Mouse (Mus musculus): ENCODE results near the gene Klhl41. TPM values are rescaled to one million over a fixed set of nuclear protein-coding genes. Genes with fewer than 3 reads are reported as not detected.

Klhl41 gene
- 0.28 and 0.67 TPM in 2 replicates for polyA plus RNA-seq (2015; fragmentation: Nextera tagmentation; extraction: Ambion mirVana)

- Histone ChIP-seq H3K27ac (replicated peaks) (no peak within 1 kb of the TSS), H3K4me2 (replicated peaks; ENCODE audit: low read depth) (no peak within 1 kb of the TSS), H3K9me3 (ENCODE audit: control insufficient read depth, low read length) (no peaks in the 10 kb centered on the region), H3K4me1 (replicated peaks; ENCODE audit: control insufficient read depth, insufficient read depth) (no peaks in the 10 kb centered on the region), H3K36me3 (ENCODE audit: control insufficient read depth, insufficient read depth, low read length) (no peaks in the 10 kb centered on the region), H3K4me3 (ENCODE audit: low read depth, low read length) (no peak within 1 kb of the TSS), H3K9ac (ENCODE audit: low read length) (no peak within 1 kb of the TSS), H3K27me3 (ENCODE audit: control insufficient read depth, insufficient read depth, low read length) (no peaks in the 10 kb centered on the region)
- no peak for ATAC-seq (ENCODE audit: low FRiP score, low TSS enrichment)
- TF ChIP-seq CTCF (IDR thresholded peaks at IDR 0.05; ENCODE audit: low read depth): no peak
- no peak for TF ChIP-seq EP300 (optimal IDR thresholded peaks at IDR 0.05)
- 72% methylated on average over 9 of the region's 9 CpGs for WGBS
- no peak for DNase-seq (ENCODE audit: low spot score)
These were observed at the start of gene Klhl41 for GRCm38 (mm10) chr2:69669853-69670252. Gene Klhl41, plus strand, starts transcription at chr2:69670120.

GRCm38 (mm10) chr2:69629215-69629614 lies 40.7 kb upstream of the Klhl41 start:
- Histone ChIP-seq H3K9me3 (ENCODE audit: control insufficient read depth, low read length) (no peaks in the 10 kb centered on the region), H3K36me3 (ENCODE audit: control insufficient read depth, insufficient read depth, low read length) (no peaks in the 10 kb centered on the region), H3K4me1 (replicated peaks; ENCODE audit: control insufficient read depth, insufficient read depth) (no peaks in the 10 kb centered on the region), H3K4me2 (replicated peaks; ENCODE audit: low read depth) (no peak overlapping the region; the same call in 1 of the 2 replicates), H3K27ac (replicated peaks) (0 out of 2 replicates have a peak overlapping the region, but pooled peaks have one; percentile 8), H3K4me3 (ENCODE audit: low read depth, low read length) (no peak overlapping the region), H3K27me3 (ENCODE audit: control insufficient read depth, insufficient read depth, low read length) (no peaks in the 10 kb centered on the region), H3K9ac (ENCODE audit: low read length) (no peak overlapping the region)
- 49% methylated on average over 17 of the region's 17 CpGs for WGBS
- peak; percentile 31 for DNase-seq (ENCODE audit: low spot score)
- ATAC-seq (ENCODE audit: low FRiP score, low TSS enrichment): no peak
- TF ChIP-seq CTCF (IDR thresholded peaks at IDR 0.05; ENCODE audit: low read depth) (no peak), EP300 (optimal IDR thresholded peaks at IDR 0.05) (no peak)

GRCm38 (mm10) chr2:69629914-69630313 lies 40.0 kb upstream of the Klhl41 start:
- Histone ChIP-seq H3K4me1 (replicated peaks; ENCODE audit: control insufficient read depth, insufficient read depth) (no peaks in the 10 kb centered on the region), H3K4me2 (replicated peaks; ENCODE audit: low read depth) (no peak overlapping the region), H3K27ac (replicated peaks) (no peak overlapping the region), H3K36me3 (ENCODE audit: control insufficient read depth, insufficient read depth, low read length) (no peaks in the 10 kb centered on the region), H3K9me3 (ENCODE audit: control insufficient read depth, low read length) (no peaks in the 10 kb centered on the region), H3K4me3 (ENCODE audit: low read depth, low read length) (no peak overlapping the region), H3K27me3 (ENCODE audit: control insufficient read depth, insufficient read depth, low read length) (no peaks in the 10 kb centered on the region), H3K9ac (ENCODE audit: low read length) (no peak overlapping the region)
- TF ChIP-seq CTCF (IDR thresholded peaks at IDR 0.05; ENCODE audit: low read depth) (no peak), EP300 (optimal IDR thresholded peaks at IDR 0.05) (no peak)
- no peak for DNase-seq (ENCODE audit: low spot score)
- ATAC-seq (ENCODE audit: low FRiP score, low TSS enrichment): no peak
- 87% methylated on average over 6 of the region's 6 CpGs for WGBS

GRCm38 (mm10) chr2:69630792-69631191 lies 39.1 kb upstream of the Klhl41 start:
- TF ChIP-seq CTCF (IDR thresholded peaks at IDR 0.05; ENCODE audit: low read depth) (no peak), EP300 (optimal IDR thresholded peaks at IDR 0.05) (peak; percentile 40)
- DNase-seq (ENCODE audit: low spot score): peak; percentile 67
- Histone ChIP-seq H3K9me3 (ENCODE audit: control insufficient read depth, low read length) (no peaks in the 10 kb centered on the region), H3K4me2 (replicated peaks; ENCODE audit: low read depth) (no peak overlapping the region), H3K36me3 (ENCODE audit: control insufficient read depth, insufficient read depth, low read length) (no peaks in the 10 kb centered on the region), H3K27ac (replicated peaks) (peak overlapping the region; percentile 40; the same call in 1 of the 2 replicates), H3K4me3 (ENCODE audit: low read depth, low read length) (no peak overlapping the region), H3K9ac (ENCODE audit: low read length) (no peak overlapping the region), H3K4me1 (replicated peaks; ENCODE audit: control insufficient read depth, insufficient read depth) (no peaks in the 10 kb centered on the region), H3K27me3 (ENCODE audit: control insufficient read depth, insufficient read depth, low read length) (no peaks in the 10 kb centered on the region)
- 62% methylated on average over 5 of the region's 5 CpGs for WGBS
- ATAC-seq (ENCODE audit: low FRiP score, low TSS enrichment): peak; percentile 73

GRCm38 (mm10) chr2:69631449-69631848 lies 38.5 kb upstream of the Klhl41 start:
- DNase-seq (ENCODE audit: low spot score) (no peak), ATAC-seq (ENCODE audit: low FRiP score, low TSS enrichment) (no peak)
- TF ChIP-seq CTCF (IDR thresholded peaks at IDR 0.05; ENCODE audit: low read depth) (peak; percentile 41), EP300 (optimal IDR thresholded peaks at IDR 0.05) (no peak)
- no peaks in the 10 kb centered on the region for H3K9me3 ChIP-seq (ENCODE audit: control insufficient read depth, low read length)
- H3K36me3 ChIP-seq (ENCODE audit: control insufficient read depth, insufficient read depth, low read length): no peaks in the 10 kb centered on the region
- no peak overlapping the region for H3K4me3 ChIP-seq (ENCODE audit: low read depth, low read length)
- no peaks in the 10 kb centered on the region for H3K4me1 ChIP-seq (replicated peaks; ENCODE audit: control insufficient read depth, insufficient read depth)
- no peaks in the 10 kb centered on the region for H3K27me3 ChIP-seq (ENCODE audit: control insufficient read depth, insufficient read depth, low read length)
- WGBS: 88% methylated on average over 2 of the region's 2 CpGs
- no peak overlapping the region for H3K4me2 ChIP-seq (replicated peaks; ENCODE audit: low read depth)
- H3K9ac ChIP-seq (ENCODE audit: low read length): no peak overlapping the region
- 0 out of 2 replicates have a peak overlapping the region, but pooled peaks have one; percentile 18 for H3K27ac ChIP-seq (replicated peaks)

GRCm38 (mm10) chr2:69635064-69635701 lies 34.7 kb upstream of the Klhl41 start:
- Histone ChIP-seq H3K36me3 (ENCODE audit: control insufficient read depth, insufficient read depth, low read length) (no peaks in the 10 kb centered on the region), H3K9me3 (ENCODE audit: control insufficient read depth, low read length) (no peaks in the 10 kb centered on the region), H3K27me3 (ENCODE audit: control insufficient read depth, insufficient read depth, low read length) (no peaks in the 10 kb centered on the region), H3K4me3 (ENCODE audit: low read depth, low read length) (peak overlapping the region; percentile 38), H3K4me1 (replicated peaks; ENCODE audit: control insufficient read depth, insufficient read depth) (no peaks in the 10 kb centered on the region), H3K4me2 (replicated peaks; ENCODE audit: low read depth) (peak overlapping the region; percentile 46), H3K9ac (ENCODE audit: low read length) (peak overlapping the region; percentile 43; the same call in 1 of the 2 replicates), H3K27ac (replicated peaks) (no peak overlapping the region)
- whole genome bisulfite sequencing: 7% methylated on average over 11 of the region's 11 CpGs
- peak; percentile 58 for DNase-seq (ENCODE audit: low spot score)
- ATAC-seq (ENCODE audit: low FRiP score, low TSS enrichment): no peak; the same call in 1 of the 2 replicates
- TF ChIP-seq EP300 (optimal IDR thresholded peaks at IDR 0.05): no peak
- TF ChIP-seq CTCF (IDR thresholded peaks at IDR 0.05; ENCODE audit: low read depth): peak; percentile 89
